Mouse (Mus musculus): ENCODE measurements around the gene Pcyox1. TPM values are rescaled to one million over a fixed set of nuclear protein-coding genes. Genes with fewer than 3 reads are reported as not detected.
A peak's percentile ranks its signal among the peaks of the same experiment; 100 is the strongest.

Pcyox1 gene
- polyA plus RNA-seq, 1 experiment from 2014 or later = 94.8 TPM

- no peaks in the 10 kb centered on the region for H3K9me3 ChIP-seq (ENCODE audit: control insufficient read depth, low read length)
- H3K4me2 ChIP-seq (replicated peaks; ENCODE audit: low read depth) = peak overlapping the region; percentile 42
- H3K27me3 ChIP-seq (ENCODE audit: control insufficient read depth, insufficient read depth, low read length) = no peaks in the 10 kb centered on the region
- DNase-seq (ENCODE audit: low spot score) (no peak), ATAC-seq (ENCODE audit: low FRiP score, low TSS enrichment) (no peak)
- no peak for TF ChIP-seq EP300 (optimal IDR thresholded peaks at IDR 0.05)
- TF ChIP-seq CTCF (IDR thresholded peaks at IDR 0.05; ENCODE audit: low read depth) = no peak
- H3K36me3 ChIP-seq (ENCODE audit: control insufficient read depth, insufficient read depth, low read length) = no peaks in the 10 kb centered on the region
- peak overlapping the region; percentile 87 for H3K4me3 ChIP-seq (ENCODE audit: low read depth, low read length)
- H3K27ac ChIP-seq (replicated peaks) = no peak overlapping the region
- 34% methylated on average over 12 of the region's 12 CpGs for WGBS
- H3K4me1 ChIP-seq (replicated peaks; ENCODE audit: control insufficient read depth, insufficient read depth) = no peaks in the 10 kb centered on the region
- H3K9ac ChIP-seq (ENCODE audit: low read length) = no peak overlapping the region
Observed at GRCm38 (mm10) chr6:86402681-86403607, 6.0 kb upstream of the Pcyox1 start.

GRCm38 (mm10) chr6:86400972-86401371 is 4.0 kb upstream of the Pcyox1 start:
- Histone ChIP-seq H3K9me3 (ENCODE audit: control insufficient read depth, low read length) (no peaks in the 10 kb centered on the region), H3K36me3 (ENCODE audit: control insufficient read depth, insufficient read depth, low read length) (no peaks in the 10 kb centered on the region), H3K4me2 (replicated peaks; ENCODE audit: low read depth) (peak overlapping the region; percentile 46), H3K9ac (ENCODE audit: low read length) (no peak overlapping the region; the same call in 1 of the 2 replicates), H3K27me3 (ENCODE audit: control insufficient read depth, insufficient read depth, low read length) (no peaks in the 10 kb centered on the region), H3K27ac (replicated peaks) (0 out of 2 replicates have a peak overlapping the region, but pooled peaks have one; percentile 41), H3K4me1 (replicated peaks; ENCODE audit: control insufficient read depth, insufficient read depth) (no peaks in the 10 kb centered on the region), H3K4me3 (ENCODE audit: low read depth, low read length) (no peak overlapping the region)
- peak; percentile 82 for TF ChIP-seq CTCF (IDR thresholded peaks at IDR 0.05; ENCODE audit: low read depth)
- peak; percentile 49 for TF ChIP-seq EP300 (optimal IDR thresholded peaks at IDR 0.05)
- DNase-seq (ENCODE audit: low spot score) = peak; percentile 81
- 2% methylated on average over 9 of the region's 9 CpGs for WGBS
- ATAC-seq (ENCODE audit: low FRiP score, low TSS enrichment) = peak; percentile 58

- 63% methylated on average over 2 of the region's 2 CpGs for WGBS
- no peaks in the 10 kb centered on the region for H3K9me3 ChIP-seq (ENCODE audit: control insufficient read depth, low read length)
- no peak overlapping the region for H3K4me3 ChIP-seq (ENCODE audit: low read depth, low read length)
- H3K4me2 ChIP-seq (replicated peaks; ENCODE audit: low read depth) = no peak overlapping the region
- ATAC-seq (ENCODE audit: low FRiP score, low TSS enrichment) (peak; percentile 52; the same call in 1 of the 2 replicates), DNase-seq (ENCODE audit: low spot score) (peak; percentile 39)
- H3K27ac ChIP-seq (replicated peaks) = peak overlapping the region; percentile 40; the same call in 1 of the 2 replicates
- no peaks in the 10 kb centered on the region for H3K36me3 ChIP-seq (ENCODE audit: control insufficient read depth, insufficient read depth, low read length)
- H3K9ac ChIP-seq (ENCODE audit: low read length) = no peak overlapping the region
- H3K27me3 ChIP-seq (ENCODE audit: control insufficient read depth, insufficient read depth, low read length) = no peaks in the 10 kb centered on the region
- TF ChIP-seq EP300 (optimal IDR thresholded peaks at IDR 0.05) (no peak), CTCF (IDR thresholded peaks at IDR 0.05; ENCODE audit: low read depth) (no peak)
- H3K4me1 ChIP-seq (replicated peaks; ENCODE audit: control insufficient read depth, insufficient read depth) = no peaks in the 10 kb centered on the region
Observed at GRCm38 (mm10) chr6:86399995-86400394, 3.0 kb upstream of the Pcyox1 start.

- ATAC-seq (ENCODE audit: low FRiP score, low TSS enrichment) (no peak), DNase-seq (ENCODE audit: low spot score) (no peak)
- WGBS = 84% methylated on average over 2 of the region's 2 CpGs
Observed at GRCm38 (mm10) chr6:86398986-86399385, 2.0 kb upstream of the Pcyox1 start.

GRCm38 (mm10) chr6:86397257-86397980 is 465 bp upstream of the Pcyox1 start:
- peak overlapping the region; percentile 94 for H3K4me3 ChIP-seq (ENCODE audit: low read depth, low read length)
- peak overlapping the region; percentile 65 for H3K4me2 ChIP-seq (replicated peaks; ENCODE audit: low read depth)
- no peaks in the 10 kb centered on the region for H3K9me3 ChIP-seq (ENCODE audit: control insufficient read depth, low read length)
- peak overlapping the region; percentile 94 for H3K27ac ChIP-seq (replicated peaks)
- H3K4me1 ChIP-seq (replicated peaks; ENCODE audit: control insufficient read depth, insufficient read depth) = no peaks in the 10 kb centered on the region
- DNase-seq (ENCODE audit: low spot score) (no peak), ATAC-seq (ENCODE audit: low FRiP score, low TSS enrichment) (no peak; the same call in none of the 2 replicates)
- peak overlapping the region; percentile 89 for H3K9ac ChIP-seq (ENCODE audit: low read length)
- WGBS = 4% methylated on average over 14 of the region's 14 CpGs
- no peaks in the 10 kb centered on the region for H3K36me3 ChIP-seq (ENCODE audit: control insufficient read depth, insufficient read depth, low read length)
- H3K27me3 ChIP-seq (ENCODE audit: control insufficient read depth, insufficient read depth, low read length) = no peaks in the 10 kb centered on the region
- no peak for TF ChIP-seq EP300 (optimal IDR thresholded peaks at IDR 0.05)
- TF ChIP-seq CTCF (IDR thresholded peaks at IDR 0.05; ENCODE audit: low read depth) = no peak; the same call in 1 of the 2 replicates

More at GRCm38 (mm10) chr6:86398986-86399385, 2.0 kb upstream of the Pcyox1 start:
- no peak overlapping the region for H3K27ac ChIP-seq (replicated peaks)
- no peak overlapping the region for H3K4me3 ChIP-seq (ENCODE audit: low read depth, low read length)
- no peaks in the 10 kb centered on the region for H3K27me3 ChIP-seq (ENCODE audit: control insufficient read depth, insufficient read depth, low read length)
- no peaks in the 10 kb centered on the region for H3K4me1 ChIP-seq (replicated peaks; ENCODE audit: control insufficient read depth, insufficient read depth)
- H3K36me3 ChIP-seq (ENCODE audit: control insufficient read depth, insufficient read depth, low read length) = no peaks in the 10 kb centered on the region
- TF ChIP-seq EP300 (optimal IDR thresholded peaks at IDR 0.05) = no peak
- TF ChIP-seq CTCF (IDR thresholded peaks at IDR 0.05; ENCODE audit: low read depth) = no peak
- no peak overlapping the region for H3K4me2 ChIP-seq (replicated peaks; ENCODE audit: low read depth)
- no peaks in the 10 kb centered on the region for H3K9me3 ChIP-seq (ENCODE audit: control insufficient read depth, low read length)
- no peak overlapping the region for H3K9ac ChIP-seq (ENCODE audit: low read length)

Measured in stomach, postnatal 0 days (tissue).